Mouse (Mus musculus) retina, adult 2 months (tissue): Measurements from ENCODE around the gene Socs5.
A peak's percentile ranks its signal among the peaks of the same experiment; 100 is the strongest.

ENCODE experiments used
- DNase-seq: peaks from one replicate; pipeline ENCODE4 v3.0.0-alpha.2; 2012; ENCODE audit warnings: low read depth, low spot score

The Socs5 gene

GRCm38 (mm10) chr17:87106691-87107523 is 572 bp upstream of the Socs5 start:
- DNase-seq: peak; percentile 92

GRCm38 (mm10) chr17:87108507-87109292 is 1.2 kb downstream of the Socs5 start:
- no peak for DNase-seq

- no peak for DNase-seq
Observed at GRCm38 (mm10) chr17:87109504-87109903, 2.0 kb downstream of the Socs5 start.

DNA sequence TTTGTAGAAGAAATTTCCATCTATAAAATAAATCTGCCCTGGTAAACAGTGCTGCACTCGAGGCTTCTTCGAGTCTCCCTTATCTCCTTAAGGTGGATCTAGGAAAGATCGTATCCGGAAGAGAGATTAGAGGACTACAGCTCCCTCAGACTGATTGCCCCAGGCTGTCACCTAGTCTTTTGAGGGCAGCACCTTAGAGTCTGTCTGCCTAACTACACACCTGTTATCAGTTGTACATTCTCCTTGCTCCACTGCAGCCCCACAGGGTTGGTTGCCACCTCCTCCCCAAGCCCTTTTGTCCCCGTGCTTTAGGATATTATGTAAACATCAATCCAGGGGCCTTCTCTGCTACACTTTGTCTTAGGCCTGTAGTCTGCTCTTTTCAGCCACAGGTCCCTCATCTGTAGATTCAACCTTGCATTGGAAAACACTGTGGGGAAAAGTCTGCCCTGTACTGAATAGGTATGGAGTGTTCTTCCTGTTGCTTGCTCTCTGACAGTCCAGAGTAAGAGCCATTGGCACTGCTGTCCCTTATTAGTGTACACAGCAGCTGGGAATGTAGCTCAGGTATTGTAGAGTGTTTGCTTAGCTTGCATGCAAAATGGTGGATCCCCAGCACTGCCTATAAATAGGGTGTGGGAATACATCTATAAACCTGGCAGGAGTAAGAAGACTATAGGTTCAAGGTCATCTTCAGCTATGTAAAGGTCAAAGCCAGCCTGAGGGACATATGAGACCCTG is 5.5 kb downstream of the Socs5 start:
- no peak for DNase-seq

- DNase-seq: no peak
Observed at GRCm38 (mm10) chr17:87115615-87116014, 8.1 kb downstream of the Socs5 start.

- no peak for DNase-seq
Observed at GRCm38 (mm10) chr17:87118966-87119526, 11.6 kb downstream of the Socs5 start.

DNA sequence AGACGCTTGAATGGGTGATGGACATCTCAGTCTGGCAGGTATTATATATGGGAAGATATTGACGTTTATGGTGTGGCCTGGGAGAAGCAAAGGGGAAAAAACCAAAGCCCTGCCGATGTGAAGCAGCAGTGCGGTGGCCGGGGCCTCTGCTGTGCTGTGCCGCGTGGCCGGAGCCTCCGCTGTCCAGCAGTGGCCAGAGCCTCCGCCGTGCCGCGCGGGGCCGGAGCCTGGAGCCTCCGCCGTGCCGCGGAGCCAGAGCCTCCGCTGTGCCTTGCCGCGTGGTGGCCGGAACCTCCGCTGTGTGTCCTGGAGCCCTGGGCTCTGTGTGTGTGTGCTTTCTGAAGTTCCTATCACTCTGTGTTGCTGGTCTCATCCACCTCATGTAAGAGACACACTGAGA is 17.9 kb downstream of the Socs5 start:
- DNase-seq: no peak

GRCm38 (mm10) chr17:87132258-87132657 is 24.8 kb downstream of the Socs5 start:
- no peak for DNase-seq

DNA sequence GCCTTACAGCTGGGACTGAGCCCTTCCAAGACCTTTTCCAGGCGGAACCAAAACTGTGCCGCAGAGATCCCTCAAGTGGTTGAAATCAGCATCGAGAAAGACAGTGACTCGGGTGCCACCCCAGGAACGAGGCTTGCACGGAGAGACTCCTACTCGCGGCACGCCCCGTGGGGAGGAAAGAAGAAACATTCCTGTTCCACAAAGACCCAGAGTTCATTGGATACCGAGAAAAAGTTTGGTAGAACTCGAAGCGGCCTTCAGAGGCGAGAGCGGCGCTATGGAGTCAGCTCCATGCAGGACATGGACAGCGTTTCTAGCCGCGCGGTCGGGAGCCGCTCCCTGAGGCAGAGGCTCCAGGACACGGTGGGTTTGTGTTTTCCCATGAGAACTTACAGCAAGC is 26.3 kb downstream of the Socs5 start:
- no peak for DNase-seq

DNA sequence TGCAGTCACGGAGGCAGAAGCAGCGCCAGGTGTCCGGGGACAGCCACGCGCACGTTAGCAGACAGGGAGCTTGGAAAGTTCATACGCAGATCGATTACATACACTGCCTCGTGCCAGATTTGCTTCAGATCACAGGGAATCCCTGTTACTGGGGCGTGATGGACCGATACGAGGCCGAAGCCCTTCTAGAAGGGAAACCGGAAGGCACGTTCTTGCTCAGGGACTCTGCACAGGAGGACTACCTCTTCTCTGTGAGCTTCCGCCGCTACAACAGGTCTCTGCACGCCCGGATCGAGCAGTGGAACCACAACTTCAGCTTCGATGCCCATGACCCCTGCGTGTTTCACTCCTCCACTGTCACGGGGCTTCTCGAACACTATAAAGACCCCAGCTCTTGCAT is 27.2 kb downstream of the Socs5 start:
- DNase-seq: no peak

GRCm38 (mm10) chr17:87135741-87136140 is 28.3 kb downstream of the Socs5 start:
- DNase-seq: no peak

DNA sequence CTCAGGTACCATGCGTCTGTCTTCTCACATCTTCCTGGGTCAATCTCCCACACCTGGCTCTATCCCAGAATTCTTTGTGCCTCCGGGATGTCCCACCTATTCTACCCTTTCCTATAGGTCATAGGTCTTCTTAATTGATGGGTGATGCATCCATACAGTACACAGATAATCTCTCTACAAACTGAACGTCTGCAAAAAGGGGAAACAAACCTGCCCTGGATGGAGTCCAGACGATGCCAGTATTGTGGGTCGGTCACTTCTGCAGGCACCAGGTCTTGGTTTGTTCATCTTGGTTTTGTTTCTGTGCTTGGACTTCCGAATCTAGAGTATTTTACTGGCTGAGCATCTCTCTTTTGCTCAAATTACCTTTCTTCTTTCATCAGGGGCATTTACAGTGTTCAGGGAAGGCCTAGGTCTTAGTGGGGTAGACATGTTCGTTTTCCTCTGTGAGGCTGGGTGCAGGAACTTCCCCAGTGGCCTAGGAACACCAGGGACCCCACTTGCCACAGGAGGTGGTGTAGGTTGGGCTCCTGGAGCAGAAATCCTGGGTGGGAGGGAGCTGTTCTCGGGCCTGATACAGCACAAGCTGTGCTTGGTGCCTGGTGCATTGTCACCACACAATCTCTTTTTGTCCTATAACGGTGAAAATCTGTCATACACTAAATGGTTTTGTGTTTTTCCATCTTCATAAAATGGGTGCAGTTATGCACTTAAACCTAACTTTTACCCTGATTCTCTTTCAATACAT is 33.9 kb downstream of the Socs5 start:
- no peak for DNase-seq

GRCm38 (mm10) chr17:87142271-87142670 is 34.8 kb downstream of the Socs5 start:
- no peak for DNase-seq

DNA sequence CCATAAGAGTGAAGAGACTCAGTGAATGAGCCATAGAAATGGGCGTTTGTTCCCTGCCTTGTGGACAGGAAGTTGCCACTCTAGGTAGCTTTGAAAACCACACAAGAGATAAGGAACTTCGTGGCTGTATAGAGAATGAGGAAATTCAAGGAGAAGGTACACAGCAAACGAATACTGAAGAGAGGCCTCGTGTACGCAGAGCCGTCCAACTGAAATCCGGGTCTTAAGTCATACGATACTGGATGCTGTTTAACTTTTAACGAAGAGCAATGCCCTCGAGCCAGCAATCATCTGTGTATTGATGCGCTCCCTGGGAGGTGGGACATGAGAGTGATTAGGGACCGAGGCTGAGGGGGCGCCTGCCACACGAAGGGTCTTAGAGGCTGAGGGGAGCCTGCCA is 35.7 kb downstream of the Socs5 start:
- DNase-seq: no peak

DNA sequence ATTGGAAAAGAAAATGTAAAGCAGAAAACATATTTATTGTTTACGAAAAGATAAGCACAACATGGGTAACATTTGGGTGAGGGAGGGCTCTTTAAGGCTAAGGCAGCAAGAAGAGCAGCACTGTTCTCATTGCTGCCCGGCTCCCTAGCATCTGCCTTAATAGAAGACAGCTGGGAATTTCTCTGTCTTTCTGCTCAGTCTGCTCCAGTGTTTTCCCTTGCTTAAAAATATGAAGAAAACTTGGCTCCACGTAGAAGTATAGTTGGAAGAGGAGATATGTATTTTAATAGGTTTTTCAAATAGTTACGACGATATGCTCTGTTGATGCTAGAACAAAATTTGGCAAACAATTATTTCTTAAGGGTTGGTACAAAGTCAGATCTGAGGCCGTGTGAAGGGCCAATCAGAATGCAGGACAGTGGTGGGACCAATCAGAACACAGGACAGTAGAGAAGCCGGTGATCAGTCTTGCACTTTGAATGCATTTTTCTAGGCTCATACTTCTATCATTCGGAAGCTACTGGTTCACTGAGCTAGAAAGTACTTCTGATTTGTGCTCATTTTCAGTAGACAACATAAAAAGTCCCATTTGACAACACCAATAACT is 39.0 kb downstream of the Socs5 start:
- DNase-seq: no peak

GRCm38 (mm10) chr17:87149762-87150161 is 42.3 kb downstream of the Socs5 start:
- DNase-seq: no peak

DNA sequence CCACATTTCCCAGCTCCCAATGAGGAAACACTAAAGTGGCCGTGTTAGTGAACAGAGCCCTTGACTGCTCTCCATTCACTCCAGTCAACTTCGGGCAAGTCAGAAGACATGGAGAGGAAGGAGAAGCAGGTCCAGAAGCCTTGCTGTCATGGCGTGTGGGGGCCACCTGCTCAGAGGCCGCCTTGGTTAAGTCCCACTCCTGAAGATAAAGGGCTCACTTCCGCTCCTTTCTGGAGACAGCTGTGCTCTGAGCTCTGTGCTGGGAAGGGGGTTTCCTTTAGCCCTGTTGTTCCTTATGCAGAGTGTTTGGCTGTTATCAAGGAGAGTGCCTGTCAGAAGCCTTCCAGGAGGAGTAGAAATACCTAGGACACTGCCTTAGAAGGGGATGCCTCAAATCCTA is 45.5 kb downstream of the Socs5 start:
- no peak for DNase-seq

DNA sequence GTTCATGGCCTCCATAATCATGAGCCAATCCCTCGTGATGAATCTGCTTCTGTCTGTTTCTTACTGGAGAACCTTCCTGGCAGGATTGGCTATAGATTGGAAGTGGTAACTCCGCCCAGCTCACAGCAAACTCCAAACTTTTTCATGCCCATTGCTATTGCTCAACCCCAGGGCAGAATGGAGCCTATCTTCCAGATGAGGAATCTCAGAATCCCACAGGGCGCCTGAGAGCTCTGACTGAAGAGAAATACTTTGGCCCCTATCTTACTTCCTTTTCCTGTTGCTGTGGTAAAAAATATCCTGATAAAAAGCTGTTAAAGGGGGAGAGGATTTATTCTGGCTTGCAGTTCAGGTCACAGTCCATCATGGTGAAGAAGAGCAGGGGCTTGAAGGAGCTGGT is 48.2 kb downstream of the Socs5 start:
- DNase-seq: no peak

DNA sequence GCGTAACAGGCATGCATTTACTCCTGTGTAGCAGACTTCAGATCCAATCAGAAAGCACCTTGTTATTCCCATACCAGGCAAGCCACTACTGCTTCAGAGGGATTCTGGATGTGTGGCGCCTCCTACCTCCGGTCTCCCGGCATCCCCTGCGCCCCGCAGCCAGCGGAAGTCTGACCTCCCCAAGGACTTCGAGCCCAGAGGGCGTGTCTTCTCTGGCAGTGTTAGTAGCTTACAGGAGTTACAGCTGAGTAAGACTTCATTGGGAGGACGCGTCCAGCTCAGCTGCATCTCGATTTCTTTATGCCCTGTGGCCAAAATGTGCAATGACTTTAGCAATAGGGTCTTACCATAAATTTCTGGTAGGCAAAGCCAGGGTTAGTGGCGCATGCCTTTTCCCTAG is 50.3 kb downstream of the Socs5 start:
- DNase-seq: no peak

DNA sequence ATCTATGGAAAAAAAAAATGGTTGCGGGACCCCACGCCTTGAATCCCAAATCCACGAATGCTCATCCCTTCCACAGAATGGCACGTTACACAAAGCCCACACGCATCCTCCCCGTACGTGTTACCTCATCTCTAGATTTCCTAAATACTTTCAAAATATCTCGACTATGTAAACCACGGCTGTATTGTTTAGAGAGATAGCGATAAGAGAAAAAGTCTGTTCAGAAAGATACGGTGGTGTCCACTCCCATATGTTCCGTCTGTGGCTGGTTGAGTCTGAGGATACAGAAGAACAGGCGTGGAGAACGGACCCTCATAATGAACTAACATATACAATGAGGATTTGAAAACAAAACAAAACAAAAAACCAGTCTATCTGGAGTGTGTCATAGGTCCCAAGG is 51.1 kb downstream of the Socs5 start:
- DNase-seq: no peak

DNA sequence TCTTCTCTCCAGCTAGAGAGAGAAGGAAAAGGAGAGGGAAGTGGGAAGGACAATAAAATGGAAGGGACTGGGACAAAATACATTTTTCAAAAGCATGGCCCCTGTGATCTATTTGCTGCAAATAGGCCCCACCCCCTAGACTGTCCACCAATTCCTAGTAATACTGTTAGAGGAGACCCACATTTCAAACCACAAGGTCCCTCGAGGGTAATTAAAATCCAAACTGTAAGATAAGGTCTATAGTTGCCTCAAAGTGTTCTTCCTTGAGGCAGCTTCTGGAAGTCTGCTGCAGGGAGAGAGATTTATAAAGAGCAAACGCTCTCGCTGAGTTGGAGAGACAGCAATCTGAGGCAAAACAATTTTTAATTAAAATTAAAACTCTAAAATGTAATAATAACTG is 52.8 kb downstream of the Socs5 start:
- no peak for DNase-seq
